Mouse (Mus musculus): ENCODE data around the gene Ap4s1. TPM values are rescaled to one million over a fixed set of nuclear protein-coding genes. Genes with fewer than 3 reads are reported as not detected.
A peak's percentile ranks its signal among the peaks of the same experiment; 100 is the strongest.
"Not testable (repeated sequence)": the region's sequence is repeated elsewhere in the genome, so short reads cannot be mapped to it uniquely, and the experiment has no call there.

The Ap4s1 gene
- polyA plus RNA-seq, 1 experiment from 2014 or later, result 63.2 TPM

DNA sequence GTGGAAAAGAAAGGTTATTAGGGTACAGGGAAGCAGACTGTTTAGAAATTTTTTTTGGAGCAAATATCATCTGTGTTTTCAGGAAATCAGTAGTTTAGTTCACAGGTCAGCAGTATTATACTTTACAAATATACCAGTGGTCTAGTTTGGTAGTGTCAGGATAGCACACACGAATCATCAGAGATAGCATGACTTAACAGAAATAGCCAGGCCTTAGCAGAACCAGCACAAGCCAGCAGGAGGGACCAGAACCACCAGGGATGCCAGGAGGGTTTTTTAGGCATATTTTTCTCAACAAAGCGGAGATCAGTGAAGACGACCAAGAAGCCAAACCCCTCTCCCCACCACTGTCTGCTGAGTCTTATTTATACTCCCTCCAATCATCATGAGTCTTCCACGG, 17.6 kb upstream of the Ap4s1 start:
- Histone ChIP-seq H3K36me3 (ENCODE audit: control insufficient read depth, insufficient read depth, low read length) (no peaks in the 10 kb centered on the region), H3K4me3 (ENCODE audit: low read depth, low read length) (no peak overlapping the region), H3K9me3 (ENCODE audit: control insufficient read depth, low read length) (no peaks in the 10 kb centered on the region), H3K27me3 (ENCODE audit: control insufficient read depth, insufficient read depth, low read length) (no peaks in the 10 kb centered on the region), H3K4me2 (ENCODE audit: low read depth, low read length) (no peak overlapping the region), H3K27ac (ENCODE audit: low read depth, low read length) (no peak overlapping the region), H3K4me1 (ENCODE audit: control insufficient read depth, insufficient read depth, low read length) (no peaks in the 10 kb centered on the region), H3K9ac (replicated peaks; ENCODE audit: low read depth, low read length) (no peak overlapping the region)
- WGBS, result 64% methylated on average over 4 of the region's 4 CpGs
- no peak for ATAC-seq (ENCODE audit: low read depth)

DNA sequence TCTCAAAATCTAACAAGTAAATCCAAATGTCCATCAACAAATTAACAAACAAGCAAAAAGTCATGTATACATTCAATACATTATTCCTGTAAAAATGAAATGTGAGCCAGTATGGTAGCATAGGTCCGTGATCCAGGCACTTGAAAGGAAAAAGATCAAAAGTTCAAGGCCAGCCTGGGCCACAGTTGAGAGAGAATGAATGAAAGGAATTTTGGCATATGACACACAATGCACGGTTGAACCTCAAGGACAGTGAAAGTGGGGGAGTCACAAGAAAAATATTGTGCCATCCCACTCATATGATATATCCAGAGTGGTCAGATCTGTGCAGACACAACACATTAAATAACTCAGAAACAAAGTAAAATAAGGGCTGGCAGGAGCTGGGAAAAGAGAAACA, 14.4 kb upstream of the Ap4s1 start:
- Histone ChIP-seq H3K9me3 (ENCODE audit: control insufficient read depth, low read length) (no peaks in the 10 kb centered on the region), H3K36me3 (ENCODE audit: control insufficient read depth, insufficient read depth, low read length) (no peaks in the 10 kb centered on the region), H3K4me1 (ENCODE audit: control insufficient read depth, insufficient read depth, low read length) (no peaks in the 10 kb centered on the region), H3K27ac (ENCODE audit: low read depth, low read length) (no peak overlapping the region), H3K4me2 (ENCODE audit: low read depth, low read length) (no peak overlapping the region), H3K4me3 (ENCODE audit: low read depth, low read length) (no peak overlapping the region), H3K9ac (replicated peaks; ENCODE audit: low read depth, low read length) (no peak overlapping the region), H3K27me3 (ENCODE audit: control insufficient read depth, insufficient read depth, low read length) (no peaks in the 10 kb centered on the region)
- 65% methylated on average over 2 of the region's 2 CpGs for WGBS
- no peak for ATAC-seq (ENCODE audit: low read depth)

DNA sequence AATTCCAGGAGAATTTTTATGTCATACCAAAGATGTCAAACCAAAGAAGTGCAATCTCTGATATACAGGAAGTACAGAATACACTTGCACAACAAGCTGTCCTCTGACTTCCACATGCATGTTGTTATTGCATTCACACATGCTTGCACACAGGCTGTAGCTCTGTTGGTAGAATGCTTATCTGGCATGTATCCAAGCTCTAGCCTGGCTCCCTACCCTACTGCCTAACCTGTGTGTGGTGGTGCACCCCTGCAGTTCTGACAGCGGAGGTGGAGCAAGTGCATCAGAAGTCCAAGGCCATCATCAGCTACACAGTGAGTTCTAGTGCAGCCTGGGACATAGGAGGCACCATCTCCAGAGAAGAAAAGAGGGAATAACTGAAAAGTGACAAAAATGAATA, 12.0 kb upstream of the Ap4s1 start:
- Histone ChIP-seq H3K4me1 (ENCODE audit: control insufficient read depth, insufficient read depth, low read length) (no peaks in the 10 kb centered on the region), H3K9me3 (ENCODE audit: control insufficient read depth, low read length) (no peaks in the 10 kb centered on the region), H3K4me2 (ENCODE audit: low read depth, low read length) (no peak overlapping the region), H3K36me3 (ENCODE audit: control insufficient read depth, insufficient read depth, low read length) (no peaks in the 10 kb centered on the region), H3K9ac (replicated peaks; ENCODE audit: low read depth, low read length) (no peak overlapping the region), H3K27me3 (ENCODE audit: control insufficient read depth, insufficient read depth, low read length) (no peaks in the 10 kb centered on the region), H3K4me3 (ENCODE audit: low read depth, low read length) (no peak overlapping the region), H3K27ac (ENCODE audit: low read depth, low read length) (no peak overlapping the region)
- WGBS, result 63% methylated on average over 1 of the region's 1 CpGs
- peak; percentile 64; the same call in 1 of the 2 replicates for ATAC-seq (ENCODE audit: low read depth)

DNA sequence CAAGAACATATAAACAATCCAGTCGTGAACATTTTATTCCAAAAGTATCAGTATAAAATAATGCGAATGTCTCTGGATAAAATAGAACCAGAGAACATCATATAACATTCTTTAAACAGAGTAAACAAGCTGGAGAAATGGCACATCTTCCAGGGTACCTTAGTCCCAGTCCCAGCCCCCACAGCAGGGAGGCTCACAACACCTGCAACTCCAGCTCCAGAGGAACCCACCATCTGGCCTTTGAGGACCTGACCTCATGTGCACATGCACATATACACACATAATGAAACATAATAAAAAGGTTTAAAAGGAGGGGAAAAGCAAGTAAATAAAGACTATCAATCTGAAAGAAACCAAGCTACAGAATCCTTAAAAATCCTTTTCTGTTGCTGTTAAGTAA, 2.3 kb upstream of the Ap4s1 start:
- no peaks in the 10 kb centered on the region for H3K27me3 ChIP-seq (ENCODE audit: control insufficient read depth, insufficient read depth, low read length)
- ATAC-seq (ENCODE audit: low read depth), result no peak
- peaks cover 5% of the 10 kb centered on the region; the same call in 1 of the 2 replicates for H3K4me1 ChIP-seq (ENCODE audit: control insufficient read depth, insufficient read depth, low read length)
- H3K4me3 ChIP-seq (ENCODE audit: low read depth, low read length), result no peak overlapping the region
- H3K27ac ChIP-seq (ENCODE audit: low read depth, low read length), result no peak overlapping the region
- H3K4me2 ChIP-seq (ENCODE audit: low read depth, low read length), result no peak overlapping the region
- WGBS, result 95% methylated on average over 2 of the region's 2 CpGs
- no peaks in the 10 kb centered on the region for H3K36me3 ChIP-seq (ENCODE audit: control insufficient read depth, insufficient read depth, low read length)
- no peaks in the 10 kb centered on the region for H3K9me3 ChIP-seq (ENCODE audit: control insufficient read depth, low read length)
- H3K9ac ChIP-seq (replicated peaks; ENCODE audit: low read depth, low read length), result no peak overlapping the region

- under 1% methylated on average over 54 of the region's 56 CpGs for WGBS
- peak within 1 kb of the TSS; percentile 100 for H3K27ac ChIP-seq (ENCODE audit: low read depth, low read length)
- peak within 1 kb of the TSS; percentile 98 for H3K4me3 ChIP-seq (ENCODE audit: low read depth, low read length)
- peak; percentile 96 for ATAC-seq (ENCODE audit: low read depth)
- peaks cover 5% of the 10 kb centered on the region; the same call in 1 of the 2 replicates for H3K4me1 ChIP-seq (ENCODE audit: control insufficient read depth, insufficient read depth, low read length)
- peak within 1 kb of the TSS; percentile 99 for H3K9ac ChIP-seq (replicated peaks; ENCODE audit: low read depth, low read length)
- no peaks in the 10 kb centered on the region for H3K27me3 ChIP-seq (ENCODE audit: control insufficient read depth, insufficient read depth, low read length)
- peak within 1 kb of the TSS; percentile 72 for H3K4me2 ChIP-seq (ENCODE audit: low read depth, low read length)
- H3K36me3 ChIP-seq (ENCODE audit: control insufficient read depth, insufficient read depth, low read length), result no peaks in the 10 kb centered on the region
- no peaks in the 10 kb centered on the region for H3K9me3 ChIP-seq (ENCODE audit: control insufficient read depth, low read length)
These were observed 1.2 kb downstream of the Ap4s1 start, which contains the start of gene Strn3 for GRCm38 (mm10) chr12:51691845-51692632. Gene Strn3, minus strand, starts transcription at chr12:51691897.

- not testable (repeated sequence) for H3K4me3 ChIP-seq (ENCODE audit: low read depth, low read length); H3K27ac ChIP-seq (ENCODE audit: low read depth, low read length); H3K4me2 ChIP-seq (ENCODE audit: low read depth, low read length); H3K4me1 ChIP-seq (ENCODE audit: control insufficient read depth, insufficient read depth, low read length); H3K36me3 ChIP-seq (ENCODE audit: control insufficient read depth, insufficient read depth, low read length); ATAC-seq (ENCODE audit: low read depth); H3K27me3 ChIP-seq (ENCODE audit: control insufficient read depth, insufficient read depth, low read length); H3K9ac ChIP-seq (replicated peaks; ENCODE audit: low read depth, low read length); H3K9me3 ChIP-seq (ENCODE audit: control insufficient read depth, low read length)
- 88% methylated on average over 10 of the region's 10 CpGs for WGBS
These were observed 2.0 kb downstream of the Ap4s1 start for GRCm38 (mm10) chr12:51692870-51693269.

DNA sequence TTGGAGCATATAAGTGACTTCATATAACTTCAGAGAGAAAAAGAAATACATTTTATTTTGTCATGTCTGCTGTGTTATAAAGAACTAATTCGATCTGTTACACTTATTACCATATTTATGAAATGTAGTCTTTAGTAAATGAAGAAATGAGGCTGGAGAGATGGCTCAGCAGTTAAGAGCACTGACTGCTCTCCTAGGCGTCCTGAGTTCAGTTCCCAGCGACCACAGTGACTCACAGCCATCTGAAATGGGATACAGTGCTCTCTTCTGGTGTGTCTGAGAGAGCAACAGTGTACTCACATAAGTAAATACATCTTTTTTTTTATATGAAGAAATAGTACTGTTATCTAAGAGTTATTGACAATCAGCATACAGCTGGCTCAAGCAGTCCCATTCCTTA, 2.6 kb downstream of the Ap4s1 start:
- Histone ChIP-seq H3K27ac (ENCODE audit: low read depth, low read length) (no peak overlapping the region), H3K36me3 (ENCODE audit: control insufficient read depth, insufficient read depth, low read length) (no peaks in the 10 kb centered on the region), H3K4me2 (ENCODE audit: low read depth, low read length) (no peak overlapping the region), H3K9me3 (ENCODE audit: control insufficient read depth, low read length) (no peaks in the 10 kb centered on the region), H3K4me3 (ENCODE audit: low read depth, low read length) (no peak overlapping the region), H3K9ac (replicated peaks; ENCODE audit: low read depth, low read length) (no peak overlapping the region), H3K27me3 (ENCODE audit: control insufficient read depth, insufficient read depth, low read length) (no peaks in the 10 kb centered on the region), H3K4me1 (ENCODE audit: control insufficient read depth, insufficient read depth, low read length) (peaks cover 5% of the 10 kb centered on the region; the same call in 1 of the 2 replicates)
- no peak for ATAC-seq (ENCODE audit: low read depth)
- WGBS, result 86% methylated on average over 3 of the region's 3 CpGs

DNA sequence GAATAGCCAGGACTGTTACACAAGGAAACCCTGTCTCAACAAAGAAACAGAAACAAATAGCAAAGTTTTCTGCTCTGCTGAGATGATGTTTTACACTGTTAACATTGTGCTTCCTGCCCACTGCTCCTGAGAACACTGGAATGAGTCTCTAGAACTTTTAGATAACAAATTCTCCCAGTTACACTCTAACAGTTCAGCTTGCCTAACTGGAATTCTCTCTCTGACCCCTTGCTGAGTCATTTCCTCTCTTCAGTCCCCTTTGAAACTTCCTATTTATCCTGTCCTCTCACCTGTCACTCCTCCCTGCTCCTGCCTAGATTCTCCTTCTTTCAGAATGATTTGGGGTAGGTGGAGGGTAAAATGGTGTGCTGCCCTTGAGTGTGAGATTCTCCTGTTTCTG, 3.3 kb downstream of the Ap4s1 start:
- Histone ChIP-seq H3K27me3 (ENCODE audit: control insufficient read depth, insufficient read depth, low read length) (no peaks in the 10 kb centered on the region), H3K9me3 (ENCODE audit: control insufficient read depth, low read length) (no peaks in the 10 kb centered on the region), H3K4me3 (ENCODE audit: low read depth, low read length) (no peak overlapping the region), H3K9ac (replicated peaks; ENCODE audit: low read depth, low read length) (no peak overlapping the region), H3K4me2 (ENCODE audit: low read depth, low read length) (no peak overlapping the region), H3K4me1 (ENCODE audit: control insufficient read depth, insufficient read depth, low read length) (peaks cover 5% of the 10 kb centered on the region; the same call in 1 of the 2 replicates), H3K36me3 (ENCODE audit: control insufficient read depth, insufficient read depth, low read length) (no peaks in the 10 kb centered on the region), H3K27ac (ENCODE audit: low read depth, low read length) (no peak overlapping the region)
- no peak for ATAC-seq (ENCODE audit: low read depth)

DNA sequence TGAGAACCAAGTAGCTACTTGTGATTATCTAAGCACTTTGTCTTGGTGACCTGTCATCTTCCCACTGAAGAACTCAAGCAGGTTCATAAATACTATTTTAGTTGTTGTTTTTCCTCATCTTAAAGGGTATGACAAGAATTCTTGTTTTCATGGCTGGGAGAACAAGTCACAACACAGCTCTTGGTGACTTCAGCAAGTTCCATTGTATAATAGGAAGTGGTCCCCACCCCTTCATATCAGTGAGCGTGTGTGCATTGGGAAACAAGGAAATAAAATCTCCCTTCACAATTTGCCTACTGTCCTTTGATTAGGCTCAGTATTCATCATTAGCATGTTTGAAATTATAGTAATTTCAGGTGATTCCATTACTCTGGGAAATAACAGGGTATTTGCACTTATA, 4.1 kb downstream of the Ap4s1 start:
- WGBS, result 94% methylated on average over 1 of the region's 1 CpGs

More for the DNA sequence above, 4.1 kb downstream of the Ap4s1 start:
- H3K9me3 ChIP-seq (ENCODE audit: control insufficient read depth, low read length), result no peaks in the 10 kb centered on the region
- no peak overlapping the region for H3K27ac ChIP-seq (ENCODE audit: low read depth, low read length)
- no peaks in the 10 kb centered on the region for H3K27me3 ChIP-seq (ENCODE audit: control insufficient read depth, insufficient read depth, low read length)
- ATAC-seq (ENCODE audit: low read depth), result no peak
- no peaks in the 10 kb centered on the region for H3K36me3 ChIP-seq (ENCODE audit: control insufficient read depth, insufficient read depth, low read length)
- H3K4me3 ChIP-seq (ENCODE audit: low read depth, low read length), result no peak overlapping the region
- H3K4me2 ChIP-seq (ENCODE audit: low read depth, low read length), result no peak overlapping the region
- 0 out of 2 replicates have a peak, but pooled peaks cover 2% of the 10 kb centered on the region for H3K4me1 ChIP-seq (ENCODE audit: control insufficient read depth, insufficient read depth, low read length)
- no peak overlapping the region for H3K9ac ChIP-seq (replicated peaks; ENCODE audit: low read depth, low read length)

Measured in neural tube, embryonic 14.5 days (tissue).